Mouse (Mus musculus) neural tube, embryonic 11.5 days (tissue): ENCODE results near the gene Rpl10a. TPM values are rescaled to one million over a fixed set of nuclear protein-coding genes. Genes with fewer than 3 reads are reported as not detected.

Experiments used
- ATAC-seq: fragments of 200-750 bp; cut with Nextera tagmentation; 2 replicates; pipeline ENCODE4 v1.8.0; 2017; ENCODE audit warnings: moderate number of reproducible peaks, mild to moderate bottlenecking, moderate TSS enrichment, moderate library complexity; ENCODE audit not compliant: insufficient read depth, low FRiP score, low TSS enrichment
- DNase-seq: peaks from one replicate; pipeline ENCODE4 v3.0.0-alpha.2; 2015; ENCODE audit warnings: low spot score
- H3K27ac ChIP-seq: fragments of 300-500 bp; sonication (generic); 2 replicates; pipeline ENCODE4 v1.5.1; 2014; ENCODE audit warnings: low read depth, mild to moderate bottlenecking, low read length
- H3K27me3 ChIP-seq: fragments of 300-500 bp; sonication (generic); 2 replicates; pipeline ENCODE4 v1.6.1; 2014; ENCODE audit warnings: mild to moderate bottlenecking, low read length, mixed read lengths; ENCODE audit not compliant: control insufficient read depth, insufficient read depth
- H3K36me3 ChIP-seq: fragments of 300-500 bp; sonication (generic); 2 replicates; pipeline ENCODE4 v1.6.1; 2014; ENCODE audit warnings: mild to moderate bottlenecking, low read length, moderate library complexity, mixed read lengths; ENCODE audit not compliant: control insufficient read depth, insufficient read depth
- H3K4me1 ChIP-seq: fragments of 300-500 bp; sonication (generic); 2 replicates; pipeline ENCODE4 v1.6.1; 2014; ENCODE audit warnings: low read length, mixed read lengths; ENCODE audit not compliant: control insufficient read depth, insufficient read depth
- H3K4me2 ChIP-seq: fragments of 300-500 bp; sonication (generic); 2 replicates; pipeline ENCODE4 v1.6.1; 2014; ENCODE audit warnings: low read depth, mild to moderate bottlenecking, moderate library complexity
- H3K4me3 ChIP-seq: fragments of 300-500 bp; sonication (generic); 2 replicates; pipeline ENCODE4 v1.5.1; 2014; ENCODE audit warnings: low read depth, low read length
- H3K9ac ChIP-seq: fragments of 300-500 bp; sonication (generic); 2 replicates; pipeline ENCODE4 v1.6.1; 2014; ENCODE audit warnings: mild to moderate bottlenecking, low read length
- H3K9me3 ChIP-seq: fragments of 300-500 bp; sonication (generic); 2 replicates; pipeline ENCODE4 v1.6.1; 2016; ENCODE audit warnings: low read length; ENCODE audit not compliant: control insufficient read depth
- WGBS: fragments of 180-500 bp; shearing (Covaris S2); extraction: QIAGEN DNeasy Blood & Tissue Kit; methylation state at CpG from one replicate; pipeline ENCODE4 v1.1.7; 2014; 5-methylcytosine and 5-hydroxymethylcytosine counted together
- polyA plus RNA-seq: library from polyadenylated mRNA; unstranded; fragments of >200 nt; fragmentation: Nextera tagmentation; extraction: Ambion mirVana; gene quantifications from 2 replicates; pipeline ENCODE4 v1.2.1, GENCODE M21; 2014

Rpl10a gene
- polyA plus RNA-seq = 478 TPM in 2 replicates

- Histone ChIP-seq H3K9ac (peak within 1 kb of the TSS; percentile 99), H3K9me3 (no peaks in the 10 kb centered on the region), H3K4me3 (peak within 1 kb of the TSS; percentile 96), H3K27me3 (no peaks in the 10 kb centered on the region), H3K27ac (peak within 1 kb of the TSS; percentile 93), H3K4me2 (peak within 1 kb of the TSS; percentile 91), H3K4me1 (peaks cover 19% of the 10 kb centered on the region), H3K36me3 (peaks cover 4% of the 10 kb centered on the region)
- DNase-seq (peak; percentile 98), ATAC-seq (peak; percentile 82)
- under 1% methylated on average over 66 of the region's 67 CpGs for WGBS
Measured at GRCm38 (mm10) chr17:28328366-28328928, at the start of gene Rpl10a. Rpl10a (plus strand) TSS chr17:28328471.

- ATAC-seq (no peak), DNase-seq (no peak)
- peaks cover 13% of the 10 kb centered on the region for H3K4me1 ChIP-seq
- no peak overlapping the region for H3K27ac ChIP-seq
- no peak overlapping the region for H3K4me2 ChIP-seq
- 41% methylated on average over 4 of the region's 4 CpGs for WGBS
- H3K4me3 ChIP-seq = no peak overlapping the region
- H3K36me3 ChIP-seq = no peaks in the 10 kb centered on the region
- H3K9me3 ChIP-seq = no peaks in the 10 kb centered on the region
- no peaks in the 10 kb centered on the region for H3K27me3 ChIP-seq
- no peak overlapping the region for H3K9ac ChIP-seq
Measured at GRCm38 (mm10) chr17:28279236-28279635, 49.0 kb upstream of the Rpl10a start.

GRCm38 (mm10) chr17:28279780-28280422 lies 48.4 kb upstream of the Rpl10a start:
- DNase-seq (no peak), ATAC-seq (no peak)
- WGBS = 72% methylated on average over 15 of the region's 15 CpGs
- Histone ChIP-seq H3K36me3 (no peaks in the 10 kb centered on the region), H3K27me3 (no peaks in the 10 kb centered on the region), H3K9me3 (no peaks in the 10 kb centered on the region), H3K4me1 (peaks cover 13% of the 10 kb centered on the region), H3K4me2 (no peak overlapping the region), H3K9ac (no peak overlapping the region), H3K27ac (no peak overlapping the region), H3K4me3 (no peak overlapping the region)

DNA sequence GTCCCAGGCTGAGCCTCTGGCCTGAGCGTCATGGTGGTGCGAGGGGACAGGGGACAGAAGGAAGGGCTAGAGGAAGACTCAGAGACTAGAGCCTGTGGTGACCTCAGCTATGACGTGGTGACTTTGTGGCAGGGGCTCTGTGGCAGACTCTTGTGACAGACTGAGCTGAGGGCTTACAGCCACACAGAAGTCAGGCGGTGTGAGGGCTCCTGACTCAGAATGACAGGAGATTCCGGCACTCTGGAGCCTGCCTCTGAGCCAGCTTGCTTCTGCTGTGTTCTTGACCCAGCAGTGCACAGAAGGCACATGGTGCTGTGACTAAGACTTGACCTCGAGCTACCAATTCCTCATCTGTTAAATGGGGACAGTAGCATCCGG lies 47.9 kb upstream of the Rpl10a start:
- Histone ChIP-seq H3K9me3 (no peaks in the 10 kb centered on the region), H3K9ac (no peak overlapping the region), H3K36me3 (no peaks in the 10 kb centered on the region), H3K4me1 (peaks cover 13% of the 10 kb centered on the region), H3K4me3 (no peak overlapping the region), H3K27ac (no peak overlapping the region), H3K27me3 (no peaks in the 10 kb centered on the region), H3K4me2 (no peak overlapping the region)
- ATAC-seq (no peak), DNase-seq (no peak)
- WGBS = 77% methylated on average over 7 of the region's 7 CpGs

- Histone ChIP-seq H3K27ac (no peak overlapping the region), H3K4me1 (peaks cover 13% of the 10 kb centered on the region), H3K9me3 (no peaks in the 10 kb centered on the region), H3K36me3 (no peaks in the 10 kb centered on the region), H3K4me2 (no peak overlapping the region), H3K27me3 (no peaks in the 10 kb centered on the region), H3K4me3 (no peak overlapping the region), H3K9ac (no peak overlapping the region)
- ATAC-seq (no peak), DNase-seq (no peak)
- WGBS = 49% methylated on average over 5 of the region's 5 CpGs
Measured at GRCm38 (mm10) chr17:28280831-28281377, 47.4 kb upstream of the Rpl10a start.

DNA sequence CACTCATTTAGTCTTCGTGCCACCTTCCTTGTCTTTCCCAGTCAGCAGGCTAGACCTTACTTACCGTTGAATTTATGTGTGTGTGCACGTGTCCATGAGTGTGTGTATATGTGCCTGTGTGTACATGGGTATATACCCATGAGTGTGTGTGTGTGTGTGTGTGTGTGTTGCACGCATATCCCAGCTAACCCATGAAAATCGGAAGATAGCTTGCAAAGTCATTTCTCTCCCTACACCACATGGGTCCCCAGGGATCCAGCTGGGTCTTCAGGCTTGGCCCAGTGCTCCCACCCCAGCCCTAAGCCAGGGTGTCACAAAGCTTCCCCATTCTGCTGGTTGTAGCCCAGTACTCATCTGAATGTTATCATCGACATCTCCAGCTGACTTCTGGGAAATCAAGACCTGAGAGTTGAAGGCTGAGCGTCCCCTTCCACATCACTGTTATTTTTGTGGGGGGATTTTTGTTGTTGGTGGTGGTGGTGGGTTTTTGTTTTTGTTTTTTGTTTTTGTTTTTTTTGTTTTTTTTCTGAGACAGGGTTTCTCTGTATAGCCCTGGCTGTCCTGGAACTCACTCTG lies 46.3 kb upstream of the Rpl10a start:
- WGBS = 93% methylated on average over 7 of the region's 7 CpGs
- H3K4me1 ChIP-seq = peaks cover 13% of the 10 kb centered on the region
- no peak overlapping the region for H3K9ac ChIP-seq
- H3K27ac ChIP-seq = no peak overlapping the region
- no peak overlapping the region for H3K4me2 ChIP-seq
- ATAC-seq (no peak), DNase-seq (no peak)
- no peaks in the 10 kb centered on the region for H3K9me3 ChIP-seq
- no peaks in the 10 kb centered on the region; the same call in 1 of the 2 replicates for H3K36me3 ChIP-seq
- no peaks in the 10 kb centered on the region for H3K27me3 ChIP-seq
- H3K4me3 ChIP-seq = no peak overlapping the region

GRCm38 (mm10) chr17:28283199-28283598 lies 45.1 kb upstream of the Rpl10a start:
- Histone ChIP-seq H3K4me1 (peaks cover 13% of the 10 kb centered on the region), H3K36me3 (no peaks in the 10 kb centered on the region; the same call in 1 of the 2 replicates), H3K4me3 (no peak overlapping the region), H3K27ac (no peak overlapping the region), H3K9ac (no peak overlapping the region), H3K9me3 (no peaks in the 10 kb centered on the region), H3K4me2 (no peak overlapping the region), H3K27me3 (no peaks in the 10 kb centered on the region)
- WGBS = 90% methylated on average over 10 of the region's 10 CpGs
- no peak for ATAC-seq
- no peak for DNase-seq

DNA sequence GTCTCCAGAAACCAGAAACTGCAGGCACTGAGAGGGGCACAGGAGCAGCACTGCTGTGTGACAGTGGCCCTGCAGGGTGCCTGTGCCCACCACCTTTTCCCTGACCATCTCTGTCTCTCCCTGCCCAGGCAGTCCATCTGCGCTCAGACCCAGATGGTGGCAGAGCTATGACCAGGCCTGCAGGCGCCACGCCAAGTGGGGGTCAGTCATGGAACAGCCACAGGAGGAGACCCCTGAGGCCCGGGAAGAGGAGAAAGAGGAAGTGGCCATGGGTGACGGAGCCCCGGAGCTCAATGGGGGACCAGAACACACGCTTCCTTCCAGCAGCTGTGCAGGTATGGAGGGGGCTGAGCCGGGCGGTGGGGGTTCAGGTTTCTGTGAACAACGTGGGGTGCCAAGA lies 42.1 kb upstream of the Rpl10a start:
- Histone ChIP-seq H3K4me3 (no peak overlapping the region), H3K36me3 (no peaks in the 10 kb centered on the region; the same call in 1 of the 2 replicates), H3K9me3 (no peaks in the 10 kb centered on the region), H3K4me2 (no peak overlapping the region), H3K27ac (no peak overlapping the region), H3K4me1 (no peaks in the 10 kb centered on the region), H3K27me3 (no peaks in the 10 kb centered on the region), H3K9ac (no peak overlapping the region)
- ATAC-seq = no peak
- WGBS = 80% methylated on average over 10 of the region's 10 CpGs
- DNase-seq = no peak
